Mouse (Mus musculus): ENCODE results near the gene Ncapd2.
A peak's percentile ranks its signal among the peaks of the same experiment; 100 is the strongest.

Gene Ncapd2

GRCm38 (mm10) chr6:125146148-125146547 is 45.4 kb downstream of the Ncapd2 start:
- DNase-seq = no peak

GRCm38 (mm10) chr6:125145479-125145951 is 46.0 kb downstream of the Ncapd2 start:
- peak; percentile 66 to 67 for DNase-seq

GRCm38 (mm10) chr6:125145001-125145400 is 46.5 kb downstream of the Ncapd2 start, which contains the start of gene Iffo1:
Iffo1 (plus strand) TSS chr6:125145241.
- peak; percentile 91 to 94 for DNase-seq

GRCm38 (mm10) chr6:125143904-125144303 is 47.6 kb downstream of the Ncapd2 start:
- DNase-seq = no peak

- no peak for DNase-seq
These were observed 48.4 kb downstream of the Ncapd2 start for GRCm38 (mm10) chr6:125143128-125143527.

GRCm38 (mm10) chr6:125142436-125142835 is 49.1 kb downstream of the Ncapd2 start:
- DNase-seq = no peak

GRCm38 (mm10) chr6:125139747-125140146 is 51.8 kb downstream of the Ncapd2 start:
- DNase-seq = no peak

- DNase-seq = peak in 1 of 2 experiments; percentile 65
These were observed 54.4 kb downstream of the Ncapd2 start for GRCm38 (mm10) chr6:125137002-125137671.

GRCm38 (mm10) chr6:125132470-125132869 is 59.0 kb downstream of the Ncapd2 start:
- DNase-seq = no peak

- DNase-seq = peak; percentile 84 to 91
These were observed 60.0 kb downstream of the Ncapd2 start, which contains the start of gene Nop2 for GRCm38 (mm10) chr6:125131302-125132156. Nop2 (plus strand) TSS chr6:125131909.

DNA sequence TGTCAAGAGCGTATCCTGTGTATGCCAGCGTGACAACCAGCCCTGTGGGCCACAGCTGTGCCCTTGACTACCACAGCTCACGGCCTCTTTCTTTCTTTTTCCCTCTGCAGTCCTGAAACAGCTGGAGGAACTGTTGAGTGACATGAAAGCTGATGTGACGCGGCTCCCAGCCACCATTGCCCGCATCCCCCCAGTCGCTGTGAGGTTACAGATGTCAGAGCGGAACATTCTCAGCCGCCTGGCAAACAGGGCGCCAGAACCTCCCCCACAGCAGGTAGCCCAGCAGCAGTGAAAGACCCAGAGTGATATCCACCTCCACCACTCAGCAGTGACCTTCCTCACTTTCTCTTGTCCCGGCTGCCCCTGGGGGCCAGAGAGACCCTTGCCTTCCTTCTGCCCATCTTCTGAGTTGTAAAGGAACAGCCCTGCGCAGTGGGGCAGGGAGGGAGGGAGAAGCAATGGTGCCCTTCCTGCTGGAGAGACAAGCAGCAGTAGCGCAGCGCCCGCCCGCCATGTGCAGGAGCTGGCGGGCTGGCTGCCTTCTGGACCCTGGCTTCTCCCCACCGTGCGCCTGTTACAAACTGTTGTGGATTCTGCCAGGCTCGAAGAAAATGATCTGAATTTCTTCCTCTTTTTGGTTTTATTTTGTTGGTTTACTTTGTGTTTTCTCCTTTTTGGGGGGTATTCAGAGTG is 61.6 kb downstream of the Ncapd2 start:
- no peak for DNase-seq

- DNase-seq = no peak
These were observed 62.8 kb downstream of the Ncapd2 start for GRCm38 (mm10) chr6:125128724-125129123.

DNA sequence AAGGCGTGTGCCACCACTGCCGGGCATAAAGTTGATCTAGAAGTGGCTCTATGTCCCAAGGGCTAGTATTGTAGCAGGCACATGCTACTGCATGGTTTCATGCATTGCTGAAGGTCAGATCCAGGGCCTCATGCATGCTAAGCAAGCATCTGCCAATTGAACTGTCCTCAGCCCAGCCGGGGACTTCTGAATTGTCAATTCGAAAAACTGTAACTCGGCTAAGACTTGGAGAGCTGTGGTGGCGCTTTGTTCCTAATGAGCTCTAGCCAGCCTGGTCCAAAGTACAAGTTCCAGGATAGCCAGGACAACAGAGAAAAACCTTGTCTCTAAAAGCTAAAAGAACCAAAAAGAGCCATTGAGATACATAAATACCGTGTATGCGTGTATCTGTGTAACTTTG is 72.1 kb downstream of the Ncapd2 start:
- no peak for DNase-seq
